Mouse (Mus musculus) CD4-positive, CD25-positive, alpha-beta regulatory T cell, adult 4 months (primary cell): ENCODE results near the gene Gse1. TPM values are rescaled to one million over a fixed set of nuclear protein-coding genes. Genes with fewer than 3 reads are reported as not detected.

Experiments used
- ATAC-seq: one replicate; pipeline ENCODE4 v1.8.0; 2017
- polyA plus RNA-seq, 2 experiments: library from polyadenylated mRNA; unstranded; fragments of 100-300 nt; shearing (Covaris generic); gene quantifications; one replicate each; pipeline ENCODE4 v1.2.1; 2017

Gse1 gene
- polyA plus RNA-seq, 2 experiments from 2014 or later: 2.2 to 4.2 TPM

DNA sequence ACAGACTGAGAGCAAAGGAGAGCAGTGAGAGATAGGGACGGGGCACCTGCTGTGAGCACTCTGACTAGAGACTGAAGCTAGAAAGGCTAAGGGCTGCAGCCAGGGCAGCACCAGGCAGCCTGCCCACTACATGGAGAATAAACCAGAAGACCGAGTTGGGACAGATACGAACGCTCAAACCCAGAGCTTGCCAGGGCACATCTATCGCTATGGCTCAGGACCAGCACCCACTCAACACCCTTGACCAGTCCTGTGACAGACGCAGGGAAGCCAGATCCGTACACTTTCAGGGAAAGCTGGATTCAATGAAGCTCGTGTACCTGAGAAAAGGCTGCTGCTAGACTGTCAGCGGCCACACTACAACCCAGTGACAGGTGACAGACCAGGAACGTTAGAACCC lies 357.3 kb downstream of the Gse1 start:
- ATAC-seq: no peak

DNA sequence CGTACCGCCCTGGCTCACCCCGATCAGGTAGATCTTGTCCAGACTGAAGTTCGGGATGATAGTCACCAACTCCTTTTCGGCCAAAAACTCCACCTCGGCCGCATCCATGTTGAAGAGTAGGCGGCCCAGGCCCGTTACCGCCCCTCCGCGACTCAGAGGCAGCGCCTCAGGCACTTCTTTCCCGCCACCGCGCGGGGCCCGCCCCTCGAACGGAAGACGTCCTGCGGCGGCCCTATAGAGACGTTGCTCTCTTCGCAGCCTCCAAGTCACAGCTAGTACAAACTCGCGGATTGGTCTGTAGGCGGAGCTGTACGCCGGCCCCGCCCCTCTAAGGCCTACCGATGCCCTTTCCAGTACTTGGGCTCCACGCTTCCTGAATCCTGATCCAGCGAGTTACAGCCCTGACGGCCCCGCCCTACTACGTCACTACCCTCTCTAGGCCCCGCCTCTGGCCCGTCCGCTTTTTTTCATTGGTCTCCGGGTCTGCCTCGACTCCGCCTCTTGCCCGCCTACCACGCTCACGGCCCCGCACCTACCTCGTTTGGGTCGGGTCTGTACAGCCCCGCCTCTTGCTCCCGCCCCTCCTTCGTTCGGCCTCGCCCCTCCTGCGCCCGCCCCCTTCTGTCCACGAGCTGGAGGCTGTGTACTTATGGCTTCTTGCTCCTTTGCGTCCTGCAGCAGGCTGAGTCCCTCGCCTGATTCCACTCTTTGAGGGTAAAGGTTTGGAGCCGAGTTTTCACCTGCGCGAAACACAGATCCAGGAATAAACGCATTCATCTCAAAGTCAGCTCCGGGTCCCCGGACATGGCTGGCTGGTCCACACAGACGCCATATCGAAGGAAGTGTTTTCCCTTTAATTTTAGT lies 360.9 kb downstream of the Gse1 start, which contains the start of gene Gins2:
Gene Gins2 (minus strand): TSS at position 397 of the 864 bp plus-strand sequence.
- peak; percentile 94 for ATAC-seq

DNA sequence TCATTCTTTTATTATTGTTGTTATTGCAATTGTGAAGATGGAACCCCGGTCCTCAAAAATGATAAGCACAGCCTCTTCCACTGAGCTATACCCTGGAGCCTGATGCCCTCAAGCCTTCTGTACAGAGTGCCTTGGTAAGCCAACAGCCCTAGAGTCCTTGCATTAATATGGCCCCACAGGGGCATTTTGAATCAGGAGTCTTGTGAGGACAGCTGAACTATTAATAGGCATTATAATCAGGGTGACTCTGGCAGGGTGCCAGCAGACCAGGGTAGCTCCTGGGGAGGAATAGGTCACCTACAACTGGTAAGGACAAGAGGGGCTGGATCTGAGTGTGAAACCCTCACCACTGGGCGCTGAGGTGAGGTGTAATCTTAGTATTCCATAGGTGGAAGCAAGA lies 361.7 kb downstream of the Gse1 start:
- no peak for ATAC-seq

DNA sequence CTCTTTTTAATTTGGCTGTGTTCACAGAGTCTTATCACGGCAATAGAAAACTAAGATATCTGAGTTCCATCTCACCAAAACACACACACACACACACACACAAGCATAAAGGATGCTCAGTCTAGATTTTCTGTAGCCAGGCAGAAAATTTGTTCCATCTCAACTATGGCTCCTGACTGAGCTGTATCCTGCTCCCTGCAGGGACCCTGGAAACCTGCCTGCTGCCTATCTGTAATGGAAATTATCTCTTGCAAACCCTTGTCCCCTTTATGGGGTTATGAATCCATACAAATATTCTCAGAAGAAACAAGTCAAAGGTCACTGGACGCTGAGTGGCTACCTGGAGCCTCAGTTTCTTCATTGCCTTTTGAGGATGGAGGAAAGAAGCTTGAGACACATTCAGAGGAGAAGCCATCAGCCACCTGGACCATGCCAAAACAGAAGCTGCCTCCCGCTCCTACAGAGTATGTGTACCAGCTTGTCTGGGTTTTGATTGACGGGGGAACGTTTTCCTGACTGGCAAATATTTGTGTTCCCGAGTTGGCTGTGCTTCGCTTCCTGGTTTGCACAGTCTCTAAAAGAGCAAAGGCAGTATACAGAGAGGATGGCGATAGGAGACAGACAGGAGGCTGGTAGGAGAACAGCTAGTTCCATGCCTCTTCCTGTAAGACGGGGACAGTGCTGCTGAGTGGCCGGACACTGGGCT lies 363.5 kb downstream of the Gse1 start:
- ATAC-seq: no peak

DNA sequence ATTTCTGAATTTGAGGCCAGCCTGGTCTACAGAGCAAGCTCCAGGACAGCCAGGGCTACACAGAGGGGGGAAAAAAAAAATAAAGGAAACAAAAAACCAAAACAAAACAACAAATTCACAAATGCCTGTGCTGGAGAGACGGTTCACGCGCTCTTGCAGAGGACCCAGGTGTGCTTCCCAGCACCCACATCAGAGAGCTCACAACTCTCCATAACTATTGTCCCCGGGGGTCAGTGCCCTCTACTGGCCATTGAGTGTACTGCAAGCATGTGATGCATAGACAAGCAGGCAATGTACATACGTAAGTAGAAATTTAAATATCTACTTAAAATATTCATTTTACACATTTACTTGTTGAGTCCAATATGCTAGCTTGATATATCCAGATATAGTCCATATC lies 366.3 kb downstream of the Gse1 start:
- no peak for ATAC-seq

DNA sequence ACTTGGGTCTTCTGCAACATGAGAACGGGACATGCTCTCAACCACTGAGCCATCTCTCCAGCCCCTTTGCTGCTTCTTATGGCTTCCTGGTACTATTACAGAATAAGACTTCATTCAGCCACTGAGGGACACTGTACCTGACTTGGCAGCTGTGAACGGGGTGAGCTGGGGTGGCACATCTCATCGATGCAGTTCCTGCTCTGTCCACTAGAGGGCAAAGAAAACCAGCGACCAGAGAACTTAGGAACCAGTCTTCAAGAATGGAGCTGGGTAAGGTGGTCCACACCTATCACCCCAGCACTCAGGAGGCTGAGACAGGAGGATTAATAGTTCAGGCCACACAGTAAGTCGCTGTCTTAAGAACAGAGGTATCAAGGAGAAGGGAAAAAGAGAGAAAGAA lies 367.7 kb downstream of the Gse1 start:
- peak; percentile 81 for ATAC-seq

DNA sequence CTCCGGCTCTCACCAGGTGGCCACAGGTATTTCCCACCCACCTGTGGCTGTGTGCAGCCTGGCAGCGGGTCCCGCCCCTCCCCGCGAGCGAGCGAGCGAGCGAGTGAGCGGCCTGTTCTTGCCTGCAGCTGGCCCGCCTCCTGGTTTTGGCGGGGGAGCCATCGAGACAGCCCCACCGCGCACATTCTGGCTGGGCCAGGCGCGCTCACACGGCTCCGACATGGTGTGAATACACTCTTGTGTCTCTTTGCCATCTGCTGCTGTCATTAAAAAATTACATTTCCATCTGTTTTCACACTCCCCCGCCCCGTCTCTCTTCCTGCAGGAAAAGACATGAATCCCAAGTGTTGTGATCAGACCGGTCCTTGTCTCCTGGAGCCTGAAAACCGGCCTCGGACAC lies 370.3 kb downstream of the Gse1 start:
- no peak for ATAC-seq

DNA sequence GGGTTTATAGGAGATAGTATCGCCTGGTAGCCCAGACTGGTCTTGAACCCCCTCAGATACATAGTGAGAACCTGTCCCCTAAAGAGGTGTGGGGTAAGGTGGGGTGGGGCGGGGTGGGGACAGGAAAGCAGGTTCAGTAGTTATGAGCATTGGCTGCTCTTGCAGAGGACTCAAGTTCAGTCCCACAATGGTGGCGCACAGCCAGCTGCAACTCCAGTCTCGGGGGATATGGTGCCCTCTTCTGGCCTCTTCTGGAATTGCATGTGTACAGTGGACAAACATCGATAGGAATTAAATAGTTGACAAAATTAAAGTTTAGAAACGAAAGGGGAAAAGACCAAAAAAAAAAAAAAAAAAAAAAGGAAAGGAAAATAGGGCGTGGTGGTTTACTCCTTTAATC lies 371.2 kb downstream of the Gse1 start:
- no peak for ATAC-seq

DNA sequence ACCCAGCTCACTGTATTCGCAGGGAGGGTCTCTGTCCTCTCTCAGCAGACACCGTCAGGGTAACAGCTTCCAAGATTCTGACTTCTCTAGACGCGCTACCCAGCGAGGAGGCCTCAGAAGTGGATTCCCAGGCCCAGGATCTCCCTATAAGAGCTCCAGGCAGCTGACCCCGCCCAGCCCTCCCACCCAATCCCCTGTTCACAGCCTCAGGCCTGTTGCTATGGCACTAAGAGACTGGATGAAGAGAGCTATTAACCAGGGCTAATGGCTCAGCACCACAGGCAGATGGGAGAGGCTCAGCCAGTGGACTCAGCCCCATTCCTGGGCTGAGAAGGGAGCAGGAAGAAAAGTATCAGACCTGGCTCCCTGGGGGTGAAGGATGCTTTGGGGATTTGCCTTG lies 374.4 kb downstream of the Gse1 start:
- ATAC-seq: no peak

DNA sequence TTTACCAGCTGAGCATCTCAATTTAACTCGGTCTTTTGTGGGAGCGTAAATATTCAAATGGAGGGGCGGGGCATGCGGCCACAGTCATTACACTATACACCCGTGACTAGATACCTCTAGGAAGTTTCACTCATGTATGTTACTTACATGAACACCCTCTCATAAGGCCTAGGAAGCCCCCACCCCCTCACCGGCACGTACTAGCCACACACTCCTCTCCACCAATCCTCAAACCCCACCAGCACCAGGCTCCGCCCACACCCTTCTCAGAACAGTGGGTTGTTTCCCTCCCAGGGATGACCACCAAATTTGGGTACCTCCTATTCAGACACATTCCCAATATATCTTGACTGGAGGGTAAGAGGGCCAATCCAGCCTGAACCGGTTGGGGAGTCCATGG lies 379.2 kb downstream of the Gse1 start:
- ATAC-seq: no peak

DNA sequence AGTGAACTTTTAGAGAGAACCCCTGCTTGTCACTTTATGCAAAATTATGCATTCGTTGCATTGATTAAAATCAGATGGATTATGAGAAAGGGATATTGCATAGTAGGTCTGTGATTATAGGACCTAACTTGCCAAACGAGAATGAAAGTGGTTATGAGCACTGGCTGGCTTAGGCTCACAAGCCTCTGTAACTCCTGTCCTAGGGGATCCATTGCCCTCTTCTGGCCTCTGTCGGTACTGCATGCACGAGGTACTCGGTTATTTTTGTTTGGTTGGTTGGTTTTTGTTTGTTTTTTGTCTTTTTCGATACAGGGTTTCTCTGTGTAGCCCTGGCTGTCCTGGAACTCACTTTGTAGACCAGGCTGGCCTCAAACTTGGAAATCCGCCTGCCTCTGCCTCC lies 379.6 kb downstream of the Gse1 start:
- ATAC-seq: peak; percentile 75

DNA sequence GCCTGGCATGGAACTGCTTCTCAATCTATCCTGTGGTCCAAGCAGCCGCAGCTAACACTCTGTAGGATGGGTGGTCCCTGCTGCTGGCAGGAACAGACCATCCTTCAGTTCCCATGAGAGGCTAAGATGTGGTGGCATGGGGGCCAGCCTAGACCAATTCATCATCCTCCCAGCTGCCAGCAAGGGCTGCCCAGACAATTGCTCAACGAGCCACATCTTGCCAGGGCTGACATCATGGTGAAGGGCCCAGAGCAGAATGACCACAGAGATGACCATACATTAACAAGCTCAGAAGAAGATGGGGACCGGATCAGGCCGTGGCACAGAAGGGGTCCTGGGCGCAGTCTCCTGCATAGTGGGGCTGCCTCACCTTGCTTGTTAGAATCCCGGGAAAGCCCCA lies 382.6 kb downstream of the Gse1 start:
- ATAC-seq: no peak

DNA sequence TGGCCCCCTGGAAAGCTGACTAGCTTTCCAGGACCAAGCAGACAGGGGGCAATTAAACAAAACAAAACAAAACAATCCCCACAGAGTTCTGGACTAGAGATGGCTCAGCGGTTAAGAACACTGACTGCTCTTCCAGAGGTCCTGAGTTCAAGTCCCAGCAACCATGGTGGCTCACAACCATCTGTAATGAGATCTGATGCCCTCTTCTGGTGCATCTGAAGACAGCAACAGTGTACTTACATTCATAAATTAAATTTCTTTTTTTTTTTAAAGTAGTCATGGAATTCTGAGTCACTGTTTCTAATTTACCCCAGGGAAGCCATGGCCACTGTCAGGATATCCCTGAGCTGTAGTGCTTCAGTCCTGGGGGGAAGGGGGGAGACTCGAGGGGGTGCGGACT lies 386.2 kb downstream of the Gse1 start:
- ATAC-seq: no peak

DNA sequence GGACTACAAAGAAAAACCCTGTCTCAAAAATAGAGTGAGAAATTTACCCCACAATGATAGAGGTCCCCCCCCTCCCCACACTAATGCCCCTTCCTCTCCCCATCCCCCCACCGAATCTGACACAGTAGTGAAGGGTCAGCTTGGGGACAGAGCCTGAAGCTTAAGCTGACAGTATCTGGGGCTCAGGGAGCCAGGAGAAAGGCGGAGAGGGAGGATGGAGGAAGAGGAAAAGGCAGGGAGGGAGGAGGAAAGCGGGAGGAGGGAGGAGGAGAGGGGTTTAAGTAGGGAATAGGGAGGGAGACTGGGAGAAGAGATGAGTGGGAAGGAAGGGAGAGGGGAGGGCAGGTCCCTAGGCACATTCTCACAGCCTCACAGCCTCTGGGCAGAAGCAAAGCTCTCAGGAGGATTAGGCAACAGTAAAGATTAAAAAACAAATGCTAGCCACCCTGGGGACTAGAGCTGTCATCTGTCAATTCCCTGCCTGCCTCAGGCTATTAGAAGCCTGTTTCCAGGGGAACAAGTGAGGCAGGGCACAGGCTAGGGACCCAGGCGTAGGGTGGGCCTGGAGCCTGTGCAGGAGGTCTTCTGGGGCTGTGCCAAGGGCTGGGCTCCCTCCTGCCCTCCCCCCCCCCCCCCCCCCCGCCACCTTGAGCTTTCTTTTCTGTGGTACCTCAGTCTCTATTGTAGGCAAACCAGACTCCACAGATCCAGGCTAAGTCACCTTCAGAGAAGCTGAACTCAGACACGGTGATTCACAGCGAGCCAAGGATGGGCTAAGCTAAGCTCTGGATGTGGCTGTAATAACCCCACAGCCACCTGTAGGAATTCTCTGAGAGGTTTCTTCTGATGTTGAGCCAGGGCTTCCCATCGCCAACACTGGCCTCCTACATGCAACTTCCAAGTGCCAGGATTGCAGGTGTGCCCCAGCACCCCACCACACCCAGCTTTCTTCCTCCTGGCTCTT lies 388.7 kb downstream of the Gse1 start:
- no peak for ATAC-seq

DNA sequence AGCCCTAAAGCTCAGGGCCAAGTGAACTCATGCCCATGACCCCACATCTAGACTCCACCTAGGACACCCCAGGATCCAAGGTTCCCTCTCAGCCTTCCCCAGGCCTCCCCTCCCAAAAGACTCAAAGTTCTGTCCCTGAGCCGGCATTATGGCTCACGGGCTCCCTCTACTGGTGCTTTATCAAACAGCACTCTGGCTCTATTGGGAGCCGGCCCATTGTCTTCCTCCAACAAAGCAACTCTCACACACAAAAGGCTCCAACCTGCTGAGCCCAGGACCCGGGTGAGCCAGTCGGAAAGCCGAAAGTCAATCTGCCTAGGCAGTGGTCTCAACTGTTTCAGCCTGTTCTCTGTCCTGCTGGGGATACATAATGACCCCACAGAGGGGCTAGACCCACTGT lies 389.9 kb downstream of the Gse1 start:
- ATAC-seq: peak; percentile 80

DNA sequence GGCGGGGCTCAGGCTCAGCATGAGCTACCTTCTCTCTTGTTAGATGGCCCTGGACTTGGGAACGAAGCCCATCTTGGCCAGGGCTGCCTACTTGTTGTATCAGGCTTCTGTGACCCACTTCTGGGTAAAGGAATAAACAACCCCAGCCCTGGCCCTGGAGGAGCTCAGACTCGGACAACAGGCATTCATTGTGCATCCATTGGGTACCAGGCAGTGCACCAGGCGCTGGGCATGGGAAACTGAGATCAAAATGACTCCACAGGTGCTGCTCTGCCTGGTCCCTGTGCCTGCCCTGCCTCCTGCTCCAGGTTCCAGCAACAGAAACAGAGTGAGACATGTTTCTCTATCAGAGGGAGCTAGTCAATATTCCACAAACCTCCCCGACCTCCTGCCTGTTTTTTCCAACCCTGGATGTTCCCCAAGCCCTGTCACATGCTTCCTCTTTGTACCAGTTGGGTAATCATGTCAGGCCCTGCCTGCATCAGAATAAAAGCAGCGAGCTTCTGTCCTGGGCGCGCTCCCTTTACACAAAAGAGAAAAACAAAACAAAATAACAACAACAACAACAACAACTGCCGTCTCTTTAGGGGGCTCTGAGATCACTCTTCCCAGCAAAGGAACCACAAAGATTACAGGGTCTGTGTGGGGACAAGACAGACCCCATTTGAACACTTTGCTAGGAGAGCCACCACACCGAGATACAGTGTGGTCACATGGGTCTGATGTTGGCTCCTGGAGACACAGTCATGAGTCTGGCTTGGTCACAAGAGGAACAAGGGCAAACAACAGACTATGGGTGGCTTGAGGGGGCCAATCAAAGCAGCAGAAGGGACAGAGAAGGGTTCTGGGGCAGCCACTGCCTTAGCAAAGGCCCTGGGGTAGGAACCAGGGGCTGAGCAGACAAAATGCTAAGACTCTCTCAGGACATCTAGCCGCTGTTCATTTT lies 391.3 kb downstream of the Gse1 start:
- ATAC-seq: no peak

DNA sequence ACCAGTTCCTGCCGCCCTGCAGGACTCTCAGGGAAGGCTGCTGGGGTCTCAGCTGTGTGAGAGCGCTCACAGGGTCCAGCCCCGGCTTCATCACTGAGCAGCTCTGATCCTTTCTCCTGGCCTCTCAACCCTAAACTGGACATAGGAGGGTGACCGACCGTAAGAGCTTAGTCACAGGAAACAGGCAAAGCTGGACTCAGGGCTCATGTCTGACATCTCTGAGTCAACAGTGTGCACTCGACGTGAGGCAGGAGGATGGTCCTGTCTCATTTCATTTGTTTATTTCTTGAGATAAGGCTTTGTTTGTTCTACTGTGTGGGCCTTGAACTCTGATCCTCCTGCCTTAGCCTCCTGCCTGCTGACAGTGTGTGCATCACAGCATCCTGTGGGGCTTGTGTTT lies 392.2 kb downstream of the Gse1 start:
- ATAC-seq: no peak

DNA sequence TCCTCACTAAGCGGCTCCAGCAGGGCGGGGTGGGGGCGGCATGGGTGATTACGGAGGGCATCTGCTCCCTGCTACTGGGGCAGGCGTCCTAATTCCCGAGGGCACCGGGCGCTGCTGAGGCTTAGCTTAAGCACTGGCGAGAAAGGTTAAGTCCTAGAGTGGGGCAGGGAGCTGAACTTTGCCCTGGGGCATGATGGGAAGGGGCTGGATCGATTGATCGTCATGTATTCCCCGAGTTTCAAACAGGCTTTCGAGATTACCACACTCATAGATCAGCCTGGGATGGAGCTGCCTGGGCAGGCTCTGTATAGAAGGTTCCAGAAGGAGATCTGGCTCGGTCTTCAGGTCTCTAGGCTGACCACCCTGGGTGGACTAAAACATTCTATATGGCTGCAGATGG lies 393.9 kb downstream of the Gse1 start:
- ATAC-seq: no peak

DNA sequence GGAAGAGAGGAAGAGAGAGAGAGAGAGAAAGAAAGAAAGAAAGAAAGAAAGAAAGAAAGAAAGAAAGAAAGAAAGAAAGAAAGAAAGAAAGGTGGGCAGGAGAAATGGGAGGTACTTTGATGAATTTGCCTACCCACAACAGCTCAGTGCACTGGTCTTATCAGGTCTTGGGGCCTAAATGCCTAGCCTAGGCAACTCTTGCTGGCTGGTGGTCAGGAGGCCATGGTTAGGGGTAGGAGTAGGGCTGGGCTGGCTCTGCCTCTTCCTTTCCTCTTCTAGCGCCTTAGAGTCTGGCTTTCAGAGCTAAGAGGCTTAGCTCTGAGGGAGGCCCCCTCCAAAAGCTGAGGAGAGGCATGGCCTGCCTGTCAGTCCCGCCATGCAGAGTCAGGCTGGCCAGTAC lies 395.4 kb downstream of the Gse1 start:
- no peak for ATAC-seq

DNA sequence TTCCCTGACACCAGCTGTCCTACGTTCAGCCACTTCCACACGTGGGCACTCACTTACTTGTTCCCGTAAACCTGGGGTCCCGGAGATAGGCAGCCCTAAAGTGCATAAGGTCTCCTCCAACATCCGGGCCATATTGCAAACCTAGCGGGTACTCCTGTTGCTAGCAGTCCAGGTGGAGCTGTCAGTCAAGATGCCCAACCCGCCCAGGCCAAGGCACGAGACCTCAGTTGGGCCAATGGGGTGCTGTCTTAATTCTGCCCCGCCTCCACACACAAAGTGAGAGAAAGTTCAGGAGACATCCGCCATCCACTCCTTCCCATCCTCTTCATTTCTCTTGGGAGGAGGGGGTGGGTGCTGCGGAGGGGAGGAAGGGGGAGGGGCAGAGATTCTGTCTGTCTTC lies 398.2 kb downstream of the Gse1 start:
- no peak for ATAC-seq

DNA sequence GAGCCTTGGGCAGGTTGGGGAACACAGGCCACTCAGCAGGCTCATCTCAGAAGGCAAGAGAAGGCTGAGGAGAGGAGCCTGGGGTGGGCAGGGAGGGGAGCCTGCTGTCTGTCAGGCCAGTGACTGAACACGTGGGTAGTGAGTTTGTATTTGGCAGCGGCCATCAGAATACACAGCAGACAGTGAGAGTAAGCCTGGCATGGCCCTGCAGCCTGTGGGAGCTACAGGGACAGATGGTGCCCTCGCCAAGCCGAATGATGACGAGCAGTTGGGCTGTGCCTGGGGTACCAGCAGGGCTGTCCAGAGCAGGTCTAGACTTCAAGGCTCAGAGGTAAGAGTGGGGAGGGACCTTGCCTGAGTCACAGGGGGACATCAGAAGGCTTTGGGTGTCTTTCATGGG lies 399.0 kb downstream of the Gse1 start:
- no peak for ATAC-seq

DNA sequence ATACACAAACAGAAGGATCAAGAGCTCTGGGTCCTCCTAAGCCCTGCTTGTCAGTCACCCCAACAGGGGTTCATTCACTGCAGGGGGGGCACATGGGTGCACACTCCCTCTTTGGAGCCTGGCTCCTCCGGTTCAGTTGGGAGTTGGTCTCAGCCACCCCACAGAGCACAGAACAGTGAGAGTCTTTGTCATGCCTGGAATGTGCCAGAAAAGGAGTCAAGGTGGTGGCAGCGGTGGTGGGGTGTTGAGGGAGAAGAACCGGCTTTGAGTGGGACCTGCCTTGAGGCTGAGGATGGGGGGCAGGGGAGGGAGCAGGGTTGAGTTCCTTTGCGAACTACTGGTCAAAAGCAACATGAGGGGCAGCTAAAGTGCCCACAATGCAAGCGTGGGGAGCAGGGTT lies 401.8 kb downstream of the Gse1 start:
- no peak for ATAC-seq
